Mouse (Mus musculus) urinary bladder, postnatal 4 days (tissue): Measurements from ENCODE around the gene Lima1.
"Not testable (repeated sequence)": the region's sequence is repeated elsewhere in the genome, so short reads cannot be mapped to it uniquely, and the experiment has no call there.

ENCODE experiments used
- DNase-seq, 2 experiments: peaks; one replicate each; pipeline ENCODE4 v3.0.0; 2021 to 2022; ENCODE audit warnings: low spot score in 2 of 2

Lima1 gene

GRCm38 (mm10) chr15:99875334-99875869, at the start of gene Lima1:
TSS of gene Lima1 (minus strand) at chr15:99875456.
- DNase-seq, result peak; percentile 84 to 86

- no peak for DNase-seq
Observed at GRCm38 (mm10) chr15:99919601-99920158, 44.4 kb upstream of the Lima1 start.

DNA sequence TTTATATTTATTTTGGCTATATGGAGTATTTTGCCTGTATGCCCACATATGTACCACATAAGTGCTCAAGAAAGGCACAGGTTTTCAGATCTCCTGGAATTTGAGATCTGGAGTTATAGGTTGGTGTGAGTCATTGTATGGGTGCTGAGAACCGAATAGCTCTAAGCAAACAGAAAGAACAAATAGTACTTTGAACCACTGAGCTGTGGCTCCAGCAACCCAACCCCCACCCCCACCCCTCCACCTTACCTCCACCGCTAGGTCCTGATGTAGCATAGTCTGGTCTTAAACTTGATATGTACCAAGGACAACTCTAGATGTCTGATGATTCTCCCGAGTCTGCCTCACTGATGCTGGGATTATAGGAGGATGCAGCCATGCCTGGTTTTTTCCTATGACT, 42.0 kb upstream of the Lima1 start:
- no peak for DNase-seq

- no peak for DNase-seq
Observed at GRCm38 (mm10) chr15:99914613-99915012, 39.4 kb upstream of the Lima1 start.

DNA sequence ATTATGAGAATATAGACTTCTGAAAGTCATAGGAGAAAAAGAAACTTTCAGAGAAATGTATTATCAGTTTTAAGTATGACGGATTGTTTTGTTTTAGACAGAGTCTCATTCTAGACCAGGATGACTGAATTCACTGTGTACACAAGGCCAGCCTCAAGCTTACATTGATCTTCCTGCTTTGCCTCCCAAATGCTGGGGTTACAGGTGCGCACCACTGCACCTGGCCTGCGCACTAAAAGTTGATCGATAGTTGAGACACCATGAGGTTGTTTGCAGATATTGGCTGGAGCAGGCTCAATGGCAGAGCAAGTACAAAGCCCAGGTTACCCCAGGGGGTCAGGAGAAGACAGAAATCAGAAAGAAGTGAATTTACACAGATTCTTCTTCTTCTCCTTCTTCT, 36.5 kb upstream of the Lima1 start:
- no peak for DNase-seq

- not testable (repeated sequence) for DNase-seq
Observed at GRCm38 (mm10) chr15:99909339-99909996, 34.2 kb upstream of the Lima1 start.

DNA sequence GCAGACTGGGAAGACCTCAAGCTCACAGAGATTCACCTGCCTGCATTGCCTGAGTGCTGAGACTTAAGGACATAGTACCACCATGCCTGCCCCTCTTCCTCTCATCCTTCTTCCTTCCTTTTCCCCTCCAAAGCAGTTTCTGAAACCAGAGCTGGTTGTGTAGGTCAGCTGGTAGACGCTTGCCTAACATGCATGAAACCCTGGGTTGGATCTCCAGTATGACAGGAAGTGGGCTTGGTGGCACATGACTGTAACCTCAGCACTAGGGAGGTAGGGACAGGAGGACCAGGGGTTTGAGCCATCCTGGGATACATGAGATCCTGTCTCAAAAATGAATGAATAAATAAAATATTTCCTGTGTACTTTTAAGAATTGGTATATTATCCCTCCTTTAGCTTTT, 32.3 kb upstream of the Lima1 start:
- DNase-seq, result no peak

DNA sequence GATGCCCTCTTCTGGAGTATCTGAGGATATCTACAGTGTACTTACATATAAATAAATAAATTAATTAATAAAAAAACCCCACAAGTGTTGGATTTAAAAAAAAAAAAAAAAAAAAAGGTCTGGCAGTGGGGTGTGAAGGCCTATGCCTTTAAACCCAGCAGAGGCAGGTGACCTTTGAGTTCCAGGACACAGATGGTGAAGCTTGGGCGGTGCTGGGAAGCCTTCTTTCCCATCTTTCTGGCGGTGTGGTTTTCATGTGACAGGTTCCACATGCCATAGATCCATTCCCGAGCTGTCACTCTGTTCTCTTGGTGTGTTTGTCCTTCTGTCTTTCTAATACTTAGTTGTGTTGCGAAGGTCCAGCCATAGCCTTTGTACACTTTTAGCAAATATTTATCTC, 31.8 kb upstream of the Lima1 start:
- no peak for DNase-seq

GRCm38 (mm10) chr15:99904841-99905240, 29.6 kb upstream of the Lima1 start:
- DNase-seq, result no peak

DNA sequence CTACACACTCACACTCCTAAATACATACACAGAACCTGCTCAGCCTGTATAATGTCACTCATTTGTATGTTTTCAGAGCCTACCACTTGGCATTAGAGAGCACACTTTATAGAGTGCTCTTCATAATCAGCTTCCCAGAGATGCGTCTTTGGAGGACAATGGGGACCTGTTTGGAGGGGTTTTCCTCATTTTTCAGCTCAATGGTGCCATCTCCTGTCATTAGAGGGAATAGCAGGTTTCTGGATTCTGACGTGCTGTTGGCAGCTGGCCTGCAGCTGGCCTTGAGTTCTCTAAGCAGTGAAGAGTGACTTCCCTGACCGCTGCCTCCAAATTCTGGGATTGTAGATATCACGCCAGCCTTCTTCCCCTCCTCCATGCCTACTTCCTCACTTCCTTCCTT, 29.1 kb upstream of the Lima1 start:
- peak; percentile 62 to 63 for DNase-seq

DNA sequence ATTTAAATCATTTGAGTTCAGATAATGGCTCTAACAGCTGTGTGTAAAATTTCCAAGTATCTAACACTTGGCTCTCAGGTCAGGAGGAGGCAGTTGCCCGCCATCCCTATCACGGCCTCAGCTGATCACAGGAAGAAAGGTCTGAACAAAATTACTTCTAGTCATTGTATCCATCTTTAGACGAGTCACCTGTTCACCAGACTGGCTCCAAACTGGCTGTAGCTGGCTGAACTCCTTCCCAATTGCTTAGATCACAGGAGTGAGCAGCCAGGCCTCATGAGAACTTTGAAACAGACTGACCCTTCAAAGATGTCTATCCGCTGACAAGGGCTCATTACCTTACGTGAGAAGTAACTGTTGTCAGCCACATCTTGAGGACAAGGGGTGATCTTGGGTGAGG, 28.0 kb upstream of the Lima1 start:
- no peak for DNase-seq

GRCm38 (mm10) chr15:99902786-99903185, 27.5 kb upstream of the Lima1 start:
- DNase-seq, result no peak

DNA sequence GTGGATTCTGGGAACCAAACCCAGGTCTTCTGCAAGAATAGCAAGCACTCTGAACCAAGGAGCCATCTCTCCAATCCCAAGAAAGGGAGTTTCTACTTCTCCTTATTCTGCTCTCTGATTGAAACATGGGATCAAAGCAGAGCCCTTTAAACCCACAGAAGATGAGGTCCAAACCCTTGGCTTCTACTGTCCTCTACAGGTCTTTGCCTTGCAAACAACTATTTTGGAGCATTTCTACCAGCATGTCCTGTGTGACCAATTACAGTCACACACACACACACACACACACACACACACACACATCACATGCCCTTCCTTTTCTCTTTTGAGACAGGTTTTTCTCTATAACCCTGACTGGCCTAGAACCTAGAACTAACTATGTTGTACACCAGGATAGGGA, 21.4 kb upstream of the Lima1 start:
- no peak for DNase-seq

DNA sequence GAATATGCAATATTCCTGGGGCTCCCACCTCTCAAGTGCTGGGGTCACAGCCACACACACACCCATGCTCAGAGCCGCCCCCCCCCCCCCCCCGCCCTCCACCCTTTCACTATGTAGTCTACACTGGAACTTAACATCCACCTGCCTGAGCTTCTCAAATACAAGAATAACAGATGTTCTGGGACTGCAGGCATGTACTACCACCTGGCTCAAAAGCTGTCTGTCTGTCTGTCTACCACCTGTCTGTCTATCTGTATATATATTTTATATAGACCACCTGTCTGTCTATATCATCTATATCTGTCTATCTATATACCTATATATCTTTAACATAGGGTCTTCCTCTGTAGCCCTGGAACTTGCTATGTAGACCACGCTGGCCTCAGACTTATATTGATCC, 16.1 kb upstream of the Lima1 start:
- no peak for DNase-seq

- no peak for DNase-seq
Observed at GRCm38 (mm10) chr15:99890412-99891236, 15.4 kb upstream of the Lima1 start.

DNA sequence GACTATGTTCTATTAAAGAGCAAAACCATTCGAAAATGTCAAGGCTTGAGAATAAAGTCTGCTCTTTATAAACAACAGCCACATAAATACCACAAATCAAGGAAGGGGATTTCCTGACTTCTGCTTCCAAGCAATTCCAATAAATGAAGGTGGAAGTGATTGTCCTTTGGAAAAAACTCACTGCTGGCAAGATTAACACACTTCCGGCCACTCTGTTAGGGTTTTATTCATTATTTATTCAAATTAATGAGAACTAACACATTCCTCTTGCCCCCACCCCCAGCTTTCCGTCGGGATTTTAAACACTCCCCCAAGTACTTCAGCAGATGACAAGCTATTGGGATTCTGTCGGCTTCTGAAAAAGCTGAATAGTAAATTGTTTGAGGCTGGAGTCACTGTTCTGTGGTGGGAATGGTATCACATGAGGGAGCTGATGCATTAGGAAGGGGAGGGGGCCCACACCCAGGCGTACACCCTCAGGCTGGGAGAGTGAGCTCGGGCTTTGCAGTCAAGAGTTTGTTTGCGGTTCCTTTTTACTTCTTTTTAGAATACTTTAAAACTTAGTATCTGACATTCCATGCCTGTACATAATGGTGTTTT, 14.1 kb upstream of the Lima1 start:
- no peak for DNase-seq

DNA sequence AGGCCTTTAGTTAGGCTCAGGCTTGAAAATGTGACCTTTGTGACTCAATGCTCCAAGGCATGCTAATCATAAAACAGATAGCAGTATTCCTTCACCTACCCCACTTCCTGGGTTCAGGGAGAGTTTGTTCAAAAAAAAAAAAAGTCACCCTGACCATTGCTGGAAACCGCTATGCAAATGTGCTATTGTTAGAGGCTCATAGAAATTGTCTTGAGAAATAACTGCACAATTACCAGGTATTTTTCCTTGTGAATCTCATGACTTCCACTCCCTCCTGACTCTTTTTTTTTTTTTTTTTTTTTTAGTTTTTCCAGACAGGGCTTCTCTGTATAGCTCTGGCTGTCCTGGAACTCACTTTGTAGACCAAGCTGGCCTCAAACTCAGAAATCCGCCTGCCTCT, 11.9 kb upstream of the Lima1 start:
- not testable (repeated sequence) for DNase-seq

DNA sequence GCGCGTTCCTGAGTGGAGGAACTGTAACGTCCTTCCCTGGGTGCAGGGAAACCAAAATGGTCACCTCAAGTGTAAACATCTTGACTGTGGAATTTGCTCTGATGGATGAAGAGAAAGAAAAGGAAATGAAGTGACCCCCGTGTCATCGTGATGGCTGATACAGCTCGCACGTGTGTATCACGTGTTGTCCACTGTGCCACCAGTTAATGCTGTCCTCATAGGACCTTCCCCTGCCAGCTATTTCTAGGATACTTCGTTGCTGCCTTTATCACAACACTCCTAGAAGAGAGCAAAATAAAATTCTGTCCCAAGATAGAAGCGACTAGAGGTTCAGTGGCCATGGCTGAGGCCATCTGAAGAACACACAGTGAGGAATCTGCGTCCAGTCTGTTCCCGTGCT, 8.8 kb upstream of the Lima1 start:
- no peak for DNase-seq

DNA sequence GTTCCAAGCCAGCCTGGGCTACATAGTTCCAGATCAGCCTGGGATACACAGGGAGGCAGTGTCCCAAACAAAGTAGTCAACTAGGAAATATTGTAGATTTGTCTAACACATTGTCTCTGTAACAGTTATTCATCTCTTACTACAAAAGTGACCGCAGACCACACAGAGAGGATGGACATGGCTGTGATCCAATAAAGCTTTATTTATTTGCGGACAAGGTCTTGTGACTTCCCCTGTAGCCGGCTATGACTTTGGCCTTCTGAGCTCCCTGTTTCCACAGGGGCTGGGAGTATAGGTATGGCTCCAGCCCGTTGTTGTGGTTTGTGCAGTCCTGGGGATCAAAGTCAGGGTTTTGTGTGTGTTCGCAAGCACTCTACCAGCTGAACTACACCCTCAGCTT, 3.3 kb upstream of the Lima1 start:
- DNase-seq, result no peak

- DNase-seq, result no peak
Observed at GRCm38 (mm10) chr15:99874612-99875333, 483 bp downstream of the Lima1 start.

GRCm38 (mm10) chr15:99872543-99872942, 2.7 kb downstream of the Lima1 start:
- DNase-seq, result no peak

GRCm38 (mm10) chr15:99867654-99868053, 7.6 kb downstream of the Lima1 start:
- no peak for DNase-seq
